Mouse (Mus musculus) monocyte, adult 5-6 weeks (primary cell): ENCODE measurements around the gene Gpr85. TPM values are rescaled to one million over a fixed set of nuclear protein-coding genes. Genes with fewer than 3 reads are reported as not detected.
A peak's percentile ranks its signal among the peaks of the same experiment; 100 is the strongest.
"Not testable (repeated sequence)": the region's sequence is repeated elsewhere in the genome, so short reads cannot be mapped to it uniquely, and the experiment has no call there.

Experiments
- ATAC-seq: fragments of 153-309, 156-312 bp; replicated peaks from 2 replicates; pipeline ENCODE4 v1.8.0; 2017; ENCODE audit warnings: mild to moderate bottlenecking; ENCODE audit not compliant: low TSS enrichment, insufficient number of reproducible peaks, severe bottlenecking, poor library complexity, low FRiP score
- total RNA-seq: library from RNA; stranded (forward); fragments of 200-1000, 200-491, 200-594 nt; gene quantifications from 3 replicates; pipeline ENCODE4 v1.2.3, GENCODE M21; 2017

The Gpr85 gene
- total RNA-seq: not detected in 3 replicates

GRCm38 (mm10) chr6:13839345-13840054 is at the start of gene Gpr85:
Gene Gpr85, minus strand, starts transcription at chr6:13839942.
- ATAC-seq: no peak

GRCm38 (mm10) chr6:13884877-13885592 is 45.3 kb upstream of the Gpr85 start:
- ATAC-seq: no peak

DNA sequence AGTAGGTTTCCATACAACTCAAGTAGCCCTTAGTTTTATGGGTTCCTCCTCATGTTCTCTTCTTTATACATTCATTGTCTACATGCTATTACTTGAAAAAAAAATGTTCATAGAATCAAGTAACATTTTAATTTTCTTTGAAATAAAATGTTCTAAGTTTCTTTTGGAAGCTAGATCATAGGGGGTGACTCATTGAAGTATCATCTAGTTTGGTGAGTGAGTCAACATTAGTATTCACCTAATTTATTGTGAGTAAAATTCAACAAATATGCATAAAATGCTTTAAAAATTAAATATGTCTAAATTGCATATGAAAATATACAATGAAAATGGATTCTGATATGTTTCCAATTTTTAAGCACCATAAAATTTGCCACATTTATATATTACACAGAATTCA is 43.2 kb upstream of the Gpr85 start:
- no peak for ATAC-seq

GRCm38 (mm10) chr6:13873959-13874358 is 34.2 kb upstream of the Gpr85 start:
- 0 out of 2 replicates have a peak, but pooled peaks have one; percentile 24 for ATAC-seq

- ATAC-seq: no peak
These were observed 32.3 kb upstream of the Gpr85 start for GRCm38 (mm10) chr6:13872076-13872475.

- no peak for ATAC-seq
These were observed 31.9 kb upstream of the Gpr85 start for GRCm38 (mm10) chr6:13871625-13871958.

- ATAC-seq: peak; percentile 98
These were observed 31.3 kb upstream of the Gpr85 start, which contains the start of gene 2610001J05Rik for GRCm38 (mm10) chr6:13870919-13871624. Gene 2610001J05Rik, minus strand, starts transcription at chr6:13871518.

- peak; percentile 16; the same call in 1 of the 2 replicates for ATAC-seq
These were observed 30.6 kb upstream of the Gpr85 start for GRCm38 (mm10) chr6:13870289-13870741.

DNA sequence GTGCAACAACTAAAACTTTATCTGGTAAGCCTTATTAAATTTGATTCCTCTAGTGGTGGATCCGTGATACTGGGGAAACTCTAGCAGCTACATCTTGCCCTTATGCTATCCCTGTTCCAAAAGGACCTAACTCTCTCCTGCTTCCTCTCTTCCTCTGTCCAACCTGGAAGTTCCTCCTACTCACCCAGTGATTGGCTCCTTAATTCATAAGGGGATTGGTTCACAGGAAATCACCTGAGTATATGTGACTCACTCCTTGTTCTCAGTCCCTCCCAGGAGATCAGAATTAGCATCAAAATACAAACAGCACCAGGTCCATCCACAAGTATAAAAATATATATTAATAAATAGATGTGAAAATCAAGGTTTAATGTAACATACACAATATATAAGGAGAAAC is 20.9 kb upstream of the Gpr85 start:
- ATAC-seq: no peak

GRCm38 (mm10) chr6:13859877-13860585 is 20.3 kb upstream of the Gpr85 start:
- no peak for ATAC-seq

DNA sequence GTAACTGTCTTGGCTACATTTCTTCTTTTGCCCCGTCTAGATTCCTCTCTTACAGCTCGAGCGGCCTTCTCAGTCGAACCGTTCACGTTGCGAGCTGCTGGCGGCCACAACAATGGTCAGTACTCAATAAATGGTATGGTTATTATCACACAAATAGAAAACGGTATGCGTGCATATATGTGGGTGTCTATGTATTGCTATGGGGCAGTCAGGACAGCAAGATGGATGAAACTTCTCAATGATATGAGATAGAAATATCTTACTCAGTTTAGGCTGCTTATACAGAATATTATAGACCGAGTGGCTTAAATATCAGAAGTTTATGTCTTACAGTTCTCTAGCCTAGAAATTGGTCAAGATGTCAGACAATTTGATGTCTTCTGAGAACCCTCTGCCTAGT is 14.5 kb upstream of the Gpr85 start:
- no peak for ATAC-seq

GRCm38 (mm10) chr6:13853244-13853643 is 13.5 kb upstream of the Gpr85 start:
- ATAC-seq: no peak

GRCm38 (mm10) chr6:13846031-13846430 is 6.3 kb upstream of the Gpr85 start:
- not testable (repeated sequence) for ATAC-seq

DNA sequence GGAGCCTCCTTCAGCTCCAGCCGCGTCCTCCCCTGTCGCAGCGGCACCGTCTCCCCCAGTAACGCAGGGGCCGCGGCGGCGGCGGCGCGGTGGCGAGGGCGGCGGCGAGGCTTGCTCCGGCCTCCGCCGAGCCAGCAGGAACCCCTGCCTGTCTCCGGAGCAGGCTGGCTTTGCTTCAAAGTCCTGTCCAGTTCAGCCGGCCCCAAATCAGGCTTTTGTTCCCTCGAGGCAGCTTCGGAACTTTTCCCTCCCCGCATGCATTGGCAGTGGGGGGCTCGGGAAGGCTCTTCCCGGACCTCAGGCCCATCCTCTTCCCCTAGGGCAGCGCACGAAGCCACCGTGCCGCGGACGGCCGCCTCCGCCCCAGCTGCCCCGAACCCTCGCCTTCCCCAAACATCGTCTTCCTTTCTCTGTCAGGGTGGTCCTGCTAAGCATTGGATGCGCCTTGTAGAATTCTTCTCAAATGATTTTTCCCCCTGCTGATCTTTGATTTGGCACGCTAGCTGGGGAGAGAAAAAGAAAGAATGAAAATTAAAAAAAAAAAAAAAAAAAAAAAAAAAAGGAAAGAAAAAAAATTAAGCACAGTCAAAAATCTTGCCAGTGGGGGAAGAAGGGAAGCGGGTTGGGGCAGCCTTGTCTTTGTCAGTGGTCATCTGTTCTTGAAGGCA is 931 bp downstream of the Gpr85 start:
- ATAC-seq: peak; percentile 30; the same call in 1 of the 2 replicates

DNA sequence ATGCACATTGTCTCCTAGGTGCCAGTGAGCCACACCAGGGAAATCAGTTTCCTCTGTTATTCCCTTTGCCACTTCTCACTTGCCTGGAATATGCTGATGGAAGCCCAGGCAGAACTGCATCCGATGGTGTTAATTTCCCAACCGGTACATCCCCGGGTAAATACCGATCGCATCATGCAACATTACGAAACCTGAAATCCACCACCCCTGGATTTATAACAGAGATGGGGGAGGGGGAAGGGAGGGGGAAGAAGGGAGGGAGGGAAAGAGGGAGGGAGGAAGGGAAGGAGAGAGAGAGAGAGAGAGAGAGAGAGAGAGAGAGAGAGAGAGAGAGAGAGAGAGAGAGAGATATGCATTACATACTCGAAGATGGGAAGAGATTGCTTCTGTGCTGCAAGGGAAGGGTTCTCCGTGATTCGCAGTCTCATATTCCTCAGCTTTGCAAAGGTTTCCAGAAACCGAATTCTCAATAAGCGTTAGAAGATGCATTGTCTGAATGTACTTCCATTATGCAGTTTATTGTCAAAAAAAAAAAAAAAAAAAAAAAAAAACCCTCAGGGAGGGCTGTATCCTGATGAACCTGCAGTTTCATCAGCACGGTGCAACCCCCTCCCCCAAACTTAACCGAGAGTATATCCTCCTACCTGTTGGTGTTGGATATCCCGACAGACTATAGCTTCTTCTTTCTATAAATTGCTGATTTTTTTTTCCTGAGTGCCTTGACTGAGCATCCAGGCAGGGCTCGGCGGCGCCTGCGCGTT is 1.6 kb downstream of the Gpr85 start:
- ATAC-seq: peak; percentile 38

GRCm38 (mm10) chr6:13836967-13837570 is 2.7 kb downstream of the Gpr85 start:
- ATAC-seq: no peak
